Mouse (Mus musculus): ENCODE results near the gene Pnliprp1.

DNA sequence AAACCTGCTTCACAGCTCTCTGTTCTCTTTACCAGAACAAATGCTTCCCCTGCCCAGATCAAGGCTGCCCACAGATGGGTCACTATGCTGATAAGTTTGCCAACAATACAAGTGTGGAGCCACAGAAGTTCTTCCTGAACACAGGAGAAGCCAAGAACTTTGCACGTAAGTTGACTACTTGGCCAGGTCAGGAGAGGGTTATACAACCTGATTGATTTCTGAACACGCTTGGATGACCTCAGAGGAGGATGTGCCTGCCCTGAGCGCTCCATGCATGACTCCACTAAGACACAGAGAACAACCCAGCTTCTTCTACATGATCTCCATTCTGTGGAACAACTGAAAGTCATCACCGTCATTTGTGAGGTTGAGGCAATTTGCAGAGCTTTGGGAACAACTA lies 9.4 kb downstream of the Pnliprp1 start:
- TF ChIP-seq CTCF (IDR thresholded peaks at IDR 0.05; ENCODE audit: extremely low read depth, insufficient read depth, low read length) (no peak), POLR2A (IDR thresholded peaks at IDR 0.05; ENCODE audit: extremely low read depth, insufficient read depth, low read length) (no peak)

Measured in cortical plate, adult 2 months (tissue).